Mouse (Mus musculus): ENCODE data around the gene Osbpl8. TPM values are rescaled to one million over a fixed set of nuclear protein-coding genes. Genes with fewer than 3 reads are reported as not detected.

The Osbpl8 gene
- polyA plus RNA-seq, 1 experiment from 2014 or later: 7.1 TPM

- no peak for ATAC-seq (ENCODE audit: low FRiP score, low TSS enrichment)
- no peak overlapping the region for H3K4me3 ChIP-seq (ENCODE audit: low read length)
- no peaks in the 10 kb centered on the region for H3K9me3 ChIP-seq (ENCODE audit: low read length)
- H3K4me2 ChIP-seq (replicated peaks; ENCODE audit: low read depth, low read length): no peak overlapping the region
- H3K36me3 ChIP-seq (ENCODE audit: insufficient read depth, low read length): no peaks in the 10 kb centered on the region
- H3K4me1 ChIP-seq (ENCODE audit: insufficient read depth, low read length): peaks cover 6% of the 10 kb centered on the region; the same call in 1 of the 2 replicates
- H3K9ac ChIP-seq (replicated peaks; ENCODE audit: low read length): no peak overlapping the region
- no peak overlapping the region for H3K27ac ChIP-seq (ENCODE audit: low read length)
- 89% methylated on average over 4 of the region's 4 CpGs for WGBS
- H3K27me3 ChIP-seq (ENCODE audit: insufficient read depth, low read length): no peaks in the 10 kb centered on the region
Measured at GRCm38 (mm10) chr10:111250192-111250591, 85.6 kb downstream of the Osbpl8 start.

DNA sequence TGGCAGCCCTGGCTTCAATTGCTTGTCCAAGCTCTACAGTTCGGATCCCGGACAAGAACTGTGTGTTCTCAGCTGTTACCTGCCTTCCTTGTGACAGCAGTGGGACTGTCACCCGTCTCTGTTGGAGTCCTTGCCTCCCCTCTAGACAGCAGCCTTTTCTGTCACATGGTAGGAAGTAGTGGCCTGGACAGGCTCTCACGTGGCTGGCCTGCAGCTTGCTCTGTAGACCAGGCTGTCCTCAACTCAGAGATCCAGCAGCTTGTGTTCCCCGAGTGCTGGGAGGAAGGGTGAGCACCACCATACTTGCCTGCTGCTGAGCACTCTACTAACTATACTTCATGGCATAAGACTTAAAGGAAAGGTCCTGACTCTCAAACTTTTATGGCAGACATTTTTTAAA lies 87.1 kb downstream of the Osbpl8 start:
- Histone ChIP-seq H3K4me1 (ENCODE audit: insufficient read depth, low read length) (peaks cover 6% of the 10 kb centered on the region; the same call in 1 of the 2 replicates), H3K9ac (replicated peaks; ENCODE audit: low read length) (no peak overlapping the region), H3K4me2 (replicated peaks; ENCODE audit: low read depth, low read length) (no peak overlapping the region), H3K9me3 (ENCODE audit: low read length) (no peaks in the 10 kb centered on the region), H3K4me3 (ENCODE audit: low read length) (no peak overlapping the region), H3K27me3 (ENCODE audit: insufficient read depth, low read length) (no peaks in the 10 kb centered on the region), H3K36me3 (ENCODE audit: insufficient read depth, low read length) (no peaks in the 10 kb centered on the region), H3K27ac (ENCODE audit: low read length) (no peak overlapping the region)
- 84% methylated on average over 5 of the region's 5 CpGs for WGBS
- ATAC-seq (ENCODE audit: low FRiP score, low TSS enrichment): no peak

GRCm38 (mm10) chr10:111255228-111255627 lies 90.7 kb downstream of the Osbpl8 start:
- Histone ChIP-seq H3K4me2 (replicated peaks; ENCODE audit: low read depth, low read length) (no peak overlapping the region), H3K27ac (ENCODE audit: low read length) (no peak overlapping the region), H3K36me3 (ENCODE audit: insufficient read depth, low read length) (no peaks in the 10 kb centered on the region), H3K4me1 (ENCODE audit: insufficient read depth, low read length) (no peaks in the 10 kb centered on the region), H3K9me3 (ENCODE audit: low read length) (no peaks in the 10 kb centered on the region), H3K27me3 (ENCODE audit: insufficient read depth, low read length) (no peaks in the 10 kb centered on the region), H3K4me3 (ENCODE audit: low read length) (no peak overlapping the region), H3K9ac (replicated peaks; ENCODE audit: low read length) (no peak overlapping the region)
- 94% methylated on average over 6 of the region's 6 CpGs for WGBS
- ATAC-seq (ENCODE audit: low FRiP score, low TSS enrichment): no peak

DNA sequence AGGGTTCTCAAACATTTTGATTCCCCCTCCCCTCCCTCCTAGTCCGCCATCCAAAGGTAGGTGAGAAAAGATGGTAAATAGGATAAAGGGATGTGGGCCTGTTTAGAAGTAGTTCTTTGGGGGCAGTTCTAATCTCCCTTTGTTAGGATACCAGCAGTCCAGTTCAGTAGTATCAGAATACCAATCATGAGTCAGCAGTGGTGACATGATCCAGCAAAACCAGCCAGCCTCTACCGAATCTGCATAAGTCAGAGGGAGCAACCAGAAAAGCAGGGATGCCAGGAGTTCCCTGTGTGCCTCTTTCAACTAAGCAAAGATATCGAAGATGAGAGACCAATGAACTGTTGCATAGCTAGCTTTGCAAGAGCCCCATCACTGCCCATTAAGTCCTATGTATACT lies 91.6 kb downstream of the Osbpl8 start:
- H3K27me3 ChIP-seq (ENCODE audit: insufficient read depth, low read length): no peaks in the 10 kb centered on the region
- H3K4me3 ChIP-seq (ENCODE audit: low read length): no peak overlapping the region
- no peaks in the 10 kb centered on the region for H3K4me1 ChIP-seq (ENCODE audit: insufficient read depth, low read length)
- H3K9ac ChIP-seq (replicated peaks; ENCODE audit: low read length): no peak overlapping the region
- ATAC-seq (ENCODE audit: low FRiP score, low TSS enrichment): no peak
- no peak overlapping the region for H3K4me2 ChIP-seq (replicated peaks; ENCODE audit: low read depth, low read length)
- no peaks in the 10 kb centered on the region for H3K9me3 ChIP-seq (ENCODE audit: low read length)
- H3K27ac ChIP-seq (ENCODE audit: low read length): no peak overlapping the region
- H3K36me3 ChIP-seq (ENCODE audit: insufficient read depth, low read length): no peaks in the 10 kb centered on the region
- WGBS: 89% methylated on average over 3 of the region's 3 CpGs

DNA sequence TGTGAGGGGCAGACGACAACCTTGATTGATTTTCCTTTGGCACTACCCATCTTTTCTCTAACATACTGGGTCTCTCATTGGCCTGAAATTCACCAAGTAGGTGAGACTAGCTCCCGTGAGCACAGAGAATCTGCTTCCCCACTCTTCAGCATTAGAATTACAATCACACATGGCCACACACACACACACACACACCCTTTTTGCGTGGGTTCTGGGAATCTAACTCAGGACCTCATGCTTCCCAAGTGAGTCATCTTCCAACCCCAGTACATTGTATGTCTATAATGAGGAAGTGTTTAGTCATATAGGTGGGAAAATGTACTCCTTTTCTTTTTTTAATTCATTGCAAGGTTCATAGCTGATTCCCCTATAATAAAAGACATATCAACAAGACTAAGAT lies 92.8 kb downstream of the Osbpl8 start:
- no peak for ATAC-seq (ENCODE audit: low FRiP score, low TSS enrichment)
- WGBS: 83% methylated on average over 3 of the region's 3 CpGs
- Histone ChIP-seq H3K27me3 (ENCODE audit: insufficient read depth, low read length) (no peaks in the 10 kb centered on the region), H3K4me3 (ENCODE audit: low read length) (no peak overlapping the region), H3K9me3 (ENCODE audit: low read length) (no peaks in the 10 kb centered on the region), H3K9ac (replicated peaks; ENCODE audit: low read length) (no peak overlapping the region), H3K27ac (ENCODE audit: low read length) (no peak overlapping the region), H3K4me2 (replicated peaks; ENCODE audit: low read depth, low read length) (no peak overlapping the region), H3K36me3 (ENCODE audit: insufficient read depth, low read length) (no peaks in the 10 kb centered on the region), H3K4me1 (ENCODE audit: insufficient read depth, low read length) (no peaks in the 10 kb centered on the region)

GRCm38 (mm10) chr10:111258256-111258655 lies 93.7 kb downstream of the Osbpl8 start:
- H3K9me3 ChIP-seq (ENCODE audit: low read length): no peaks in the 10 kb centered on the region
- H3K4me3 ChIP-seq (ENCODE audit: low read length): no peak overlapping the region
- H3K27me3 ChIP-seq (ENCODE audit: insufficient read depth, low read length): no peaks in the 10 kb centered on the region
- WGBS: 64% methylated on average over 3 of the region's 3 CpGs
- no peaks in the 10 kb centered on the region for H3K36me3 ChIP-seq (ENCODE audit: insufficient read depth, low read length)
- no peaks in the 10 kb centered on the region for H3K4me1 ChIP-seq (ENCODE audit: insufficient read depth, low read length)
- H3K4me2 ChIP-seq (replicated peaks; ENCODE audit: low read depth, low read length): no peak overlapping the region
- ATAC-seq (ENCODE audit: low FRiP score, low TSS enrichment): peak; percentile 91
- no peak overlapping the region for H3K9ac ChIP-seq (replicated peaks; ENCODE audit: low read length)
- no peak overlapping the region for H3K27ac ChIP-seq (ENCODE audit: low read length)

- Histone ChIP-seq H3K4me2 (replicated peaks; ENCODE audit: low read depth, low read length) (no peak overlapping the region), H3K27me3 (ENCODE audit: insufficient read depth, low read length) (no peaks in the 10 kb centered on the region), H3K9ac (replicated peaks; ENCODE audit: low read length) (no peak overlapping the region), H3K27ac (ENCODE audit: low read length) (no peak overlapping the region), H3K36me3 (ENCODE audit: insufficient read depth, low read length) (peaks cover 6% of the 10 kb centered on the region; the same call in 1 of the 2 replicates), H3K4me1 (ENCODE audit: insufficient read depth, low read length) (0 out of 2 replicates have a peak, but pooled peaks cover 10% of the 10 kb centered on the region), H3K4me3 (ENCODE audit: low read length) (no peak overlapping the region), H3K9me3 (ENCODE audit: low read length) (no peaks in the 10 kb centered on the region)
- 68% methylated on average over 15 of the region's 15 CpGs for WGBS
- ATAC-seq (ENCODE audit: low FRiP score, low TSS enrichment): peak; percentile 57
Measured at GRCm38 (mm10) chr10:111271687-111272086, 107.1 kb downstream of the Osbpl8 start.

DNA sequence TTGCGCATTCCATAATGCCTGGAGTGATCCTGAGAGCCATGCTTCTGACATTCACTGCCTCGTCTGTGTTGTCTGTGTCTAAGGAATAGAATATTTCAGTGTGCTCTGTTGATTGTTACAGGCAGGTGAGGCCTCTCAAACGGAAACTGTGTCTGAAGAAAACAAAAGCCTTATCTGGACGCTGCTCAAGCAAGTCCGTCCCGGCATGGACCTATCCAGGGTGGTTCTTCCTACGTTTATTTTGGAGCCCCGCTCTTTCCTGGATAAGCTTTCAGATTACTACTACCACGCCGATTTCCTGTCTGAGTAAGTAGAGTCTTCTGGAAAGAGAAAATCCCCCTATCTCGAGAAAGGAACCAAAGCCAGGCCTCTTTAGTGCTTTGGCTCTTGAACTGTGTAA lies 108.4 kb downstream of the Osbpl8 start:
- WGBS: 81% methylated on average over 11 of the region's 11 CpGs
- ATAC-seq (ENCODE audit: low FRiP score, low TSS enrichment): no peak
- H3K9me3 ChIP-seq (ENCODE audit: low read length): no peaks in the 10 kb centered on the region
- H3K4me1 ChIP-seq (ENCODE audit: insufficient read depth, low read length): 0 out of 2 replicates have a peak, but pooled peaks cover 10% of the 10 kb centered on the region
- H3K4me2 ChIP-seq (replicated peaks; ENCODE audit: low read depth, low read length): no peak overlapping the region
- H3K4me3 ChIP-seq (ENCODE audit: low read length): no peak overlapping the region
- H3K27ac ChIP-seq (ENCODE audit: low read length): peak overlapping the region; percentile 59; the same call in 1 of the 2 replicates
- H3K9ac ChIP-seq (replicated peaks; ENCODE audit: low read length): no peak overlapping the region
- no peaks in the 10 kb centered on the region for H3K27me3 ChIP-seq (ENCODE audit: insufficient read depth, low read length)
- peaks cover 6% of the 10 kb centered on the region; the same call in 1 of the 2 replicates for H3K36me3 ChIP-seq (ENCODE audit: insufficient read depth, low read length)

DNA sequence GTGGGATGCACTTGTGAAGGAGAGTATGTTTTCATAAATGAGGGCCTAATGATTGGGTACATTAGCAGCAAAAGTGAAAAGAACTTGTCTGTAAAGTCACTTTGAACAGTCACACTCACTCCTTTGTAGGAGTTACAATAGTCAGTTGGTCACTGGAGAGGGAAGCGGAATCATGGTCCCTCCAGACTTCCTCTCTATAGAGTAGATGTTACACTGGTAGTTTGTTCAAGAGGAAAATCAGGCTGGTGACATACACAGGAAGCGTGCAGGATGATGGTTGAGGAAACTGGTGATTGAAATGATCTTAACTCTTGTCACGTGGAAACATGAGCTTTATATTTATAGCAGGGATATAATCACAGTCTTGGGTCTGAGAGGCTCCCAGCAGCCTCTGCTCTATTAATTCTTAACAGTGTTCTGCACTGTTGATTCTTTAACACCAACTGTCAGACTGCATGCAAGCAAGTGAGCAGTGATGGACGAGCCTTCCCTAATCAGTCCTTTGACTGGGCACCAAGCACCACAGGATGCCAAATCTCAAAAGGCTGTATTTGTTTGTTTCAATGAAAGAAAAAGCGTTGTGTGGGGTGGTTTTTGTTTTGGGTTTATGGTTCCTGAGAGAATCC lies 109.0 kb downstream of the Osbpl8 start:
- peak overlapping the region; percentile 59; the same call in 1 of the 2 replicates for H3K27ac ChIP-seq (ENCODE audit: low read length)
- peaks cover 6% of the 10 kb centered on the region; the same call in 1 of the 2 replicates for H3K36me3 ChIP-seq (ENCODE audit: insufficient read depth, low read length)
- ATAC-seq (ENCODE audit: low FRiP score, low TSS enrichment): peak; percentile 81
- no peaks in the 10 kb centered on the region for H3K9me3 ChIP-seq (ENCODE audit: low read length)
- 49% methylated on average over 5 of the region's 5 CpGs for WGBS
- H3K4me2 ChIP-seq (replicated peaks; ENCODE audit: low read depth, low read length): no peak overlapping the region
- H3K27me3 ChIP-seq (ENCODE audit: insufficient read depth, low read length): no peaks in the 10 kb centered on the region
- 0 out of 2 replicates have a peak, but pooled peaks cover 10% of the 10 kb centered on the region for H3K4me1 ChIP-seq (ENCODE audit: insufficient read depth, low read length)
- H3K4me3 ChIP-seq (ENCODE audit: low read length): no peak overlapping the region
- no peak overlapping the region for H3K9ac ChIP-seq (replicated peaks; ENCODE audit: low read length)

DNA sequence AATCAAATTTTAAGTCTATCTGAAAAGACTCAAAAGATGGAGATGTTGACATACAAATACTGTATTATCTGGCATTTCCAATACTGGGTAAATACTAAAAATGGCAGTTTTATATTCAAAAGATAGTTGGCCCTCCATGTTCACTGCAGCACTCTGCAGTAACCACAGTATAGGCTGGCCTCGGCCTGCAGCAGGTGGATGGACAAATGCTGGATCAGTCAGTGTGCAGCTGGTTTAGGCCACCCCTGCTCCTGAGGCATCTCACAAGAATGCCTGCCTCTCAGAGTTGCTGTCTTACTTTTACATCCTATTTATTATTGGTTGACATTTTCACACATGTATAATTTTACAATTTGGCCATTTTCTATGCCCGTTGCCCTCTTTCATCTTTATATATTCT lies 111.3 kb downstream of the Osbpl8 start:
- no peak overlapping the region for H3K27ac ChIP-seq (ENCODE audit: low read length)
- H3K4me1 ChIP-seq (ENCODE audit: insufficient read depth, low read length): 0 out of 2 replicates have a peak, but pooled peaks cover 10% of the 10 kb centered on the region
- H3K9me3 ChIP-seq (ENCODE audit: low read length): no peaks in the 10 kb centered on the region
- H3K36me3 ChIP-seq (ENCODE audit: insufficient read depth, low read length): peaks cover 6% of the 10 kb centered on the region
- no peaks in the 10 kb centered on the region for H3K27me3 ChIP-seq (ENCODE audit: insufficient read depth, low read length)
- WGBS: 93% methylated on average over 2 of the region's 2 CpGs
- H3K9ac ChIP-seq (replicated peaks; ENCODE audit: low read length): no peak overlapping the region
- no peak for ATAC-seq (ENCODE audit: low FRiP score, low TSS enrichment)
- H3K4me3 ChIP-seq (ENCODE audit: low read length): no peak overlapping the region
- H3K4me2 ChIP-seq (replicated peaks; ENCODE audit: low read depth, low read length): no peak overlapping the region

All from kidney, embryonic 16.5 days (tissue).